Mouse (Mus musculus): ENCODE data around the gene Bnip3. TPM values are rescaled to one million over a fixed set of nuclear protein-coding genes. Genes with fewer than 3 reads are reported as not detected.

The Bnip3 gene
- polyA plus RNA-seq (2014; fragmentation: Nextera tagmentation; extraction: Ambion mirVana), result 126 and 143 TPM in 2 replicates

GRCm38 (mm10) chr7:138909277-138910192, at the start of gene Bnip3:
Bnip3 (minus strand) TSS chr7:138909519.
- ATAC-seq (ENCODE audit: low read depth), result peak; percentile 93
- Histone ChIP-seq H3K36me3 (ENCODE audit: control insufficient read depth, insufficient read depth, low read length) (no peaks in the 10 kb centered on the region), H3K9me3 (ENCODE audit: control insufficient read depth, low read length) (no peaks in the 10 kb centered on the region), H3K27ac (ENCODE audit: low read depth, low read length) (peak within 1 kb of the TSS; percentile 58; the same call in 1 of the 2 replicates), H3K4me2 (ENCODE audit: low read depth, low read length) (peak within 1 kb of the TSS; percentile 75), H3K9ac (replicated peaks; ENCODE audit: low read depth, low read length) (peak within 1 kb of the TSS; percentile 64), H3K4me3 (ENCODE audit: low read depth, low read length) (peak within 1 kb of the TSS; percentile 49), H3K27me3 (ENCODE audit: control insufficient read depth, insufficient read depth, low read length) (no peaks in the 10 kb centered on the region), H3K4me1 (ENCODE audit: control insufficient read depth, insufficient read depth, low read length) (peaks cover 7% of the 10 kb centered on the region; the same call in 1 of the 2 replicates)
- WGBS, result under 1% methylated on average over 64 of the region's 66 CpGs

GRCm38 (mm10) chr7:138957106-138957505, 47.8 kb upstream of the Bnip3 start:
- no peaks in the 10 kb centered on the region for H3K36me3 ChIP-seq (ENCODE audit: control insufficient read depth, insufficient read depth, low read length)
- no peaks in the 10 kb centered on the region for H3K27me3 ChIP-seq (ENCODE audit: control insufficient read depth, insufficient read depth, low read length)
- WGBS, result 85% methylated on average over 6 of the region's 6 CpGs
- no peaks in the 10 kb centered on the region for H3K4me1 ChIP-seq (ENCODE audit: control insufficient read depth, insufficient read depth, low read length)
- H3K9ac ChIP-seq (replicated peaks; ENCODE audit: low read depth, low read length), result no peak overlapping the region
- no peak overlapping the region for H3K27ac ChIP-seq (ENCODE audit: low read depth, low read length)
- no peak for ATAC-seq (ENCODE audit: low read depth)
- no peak overlapping the region for H3K4me3 ChIP-seq (ENCODE audit: low read depth, low read length)
- no peaks in the 10 kb centered on the region for H3K9me3 ChIP-seq (ENCODE audit: control insufficient read depth, low read length)
- no peak overlapping the region for H3K4me2 ChIP-seq (ENCODE audit: low read depth, low read length)

- ATAC-seq (ENCODE audit: low read depth), result no peak
- WGBS, result 89% methylated on average over 7 of the region's 7 CpGs
Observed at GRCm38 (mm10) chr7:138955787-138956186, 46.5 kb upstream of the Bnip3 start.

GRCm38 (mm10) chr7:138948309-138948708, 39.0 kb upstream of the Bnip3 start:
- Histone ChIP-seq H3K27me3 (ENCODE audit: control insufficient read depth, insufficient read depth, low read length) (no peaks in the 10 kb centered on the region), H3K4me2 (ENCODE audit: low read depth, low read length) (no peak overlapping the region), H3K36me3 (ENCODE audit: control insufficient read depth, insufficient read depth, low read length) (no peaks in the 10 kb centered on the region), H3K27ac (ENCODE audit: low read depth, low read length) (no peak overlapping the region), H3K9ac (replicated peaks; ENCODE audit: low read depth, low read length) (no peak overlapping the region), H3K9me3 (ENCODE audit: control insufficient read depth, low read length) (no peaks in the 10 kb centered on the region), H3K4me3 (ENCODE audit: low read depth, low read length) (no peak overlapping the region), H3K4me1 (ENCODE audit: control insufficient read depth, insufficient read depth, low read length) (no peaks in the 10 kb centered on the region)
- WGBS, result 9% methylated on average over 8 of the region's 8 CpGs
- no peak for ATAC-seq (ENCODE audit: low read depth)

More at GRCm38 (mm10) chr7:138955787-138956186, 46.5 kb upstream of the Bnip3 start:
- H3K27ac ChIP-seq (ENCODE audit: low read depth, low read length), result no peak overlapping the region
- no peaks in the 10 kb centered on the region for H3K4me1 ChIP-seq (ENCODE audit: control insufficient read depth, insufficient read depth, low read length)
- H3K36me3 ChIP-seq (ENCODE audit: control insufficient read depth, insufficient read depth, low read length), result no peaks in the 10 kb centered on the region
- no peaks in the 10 kb centered on the region for H3K27me3 ChIP-seq (ENCODE audit: control insufficient read depth, insufficient read depth, low read length)
- no peak overlapping the region for H3K9ac ChIP-seq (replicated peaks; ENCODE audit: low read depth, low read length)
- no peaks in the 10 kb centered on the region for H3K9me3 ChIP-seq (ENCODE audit: control insufficient read depth, low read length)
- no peak overlapping the region for H3K4me3 ChIP-seq (ENCODE audit: low read depth, low read length)
- no peak overlapping the region for H3K4me2 ChIP-seq (ENCODE audit: low read depth, low read length)

GRCm38 (mm10) chr7:138947741-138948140, 38.4 kb upstream of the Bnip3 start:
- H3K9me3 ChIP-seq (ENCODE audit: control insufficient read depth, low read length), result no peaks in the 10 kb centered on the region
- H3K27me3 ChIP-seq (ENCODE audit: control insufficient read depth, insufficient read depth, low read length), result no peaks in the 10 kb centered on the region; the same call in 1 of the 2 replicates
- H3K4me1 ChIP-seq (ENCODE audit: control insufficient read depth, insufficient read depth, low read length), result no peaks in the 10 kb centered on the region
- no peak overlapping the region for H3K27ac ChIP-seq (ENCODE audit: low read depth, low read length)
- no peak overlapping the region for H3K4me3 ChIP-seq (ENCODE audit: low read depth, low read length)
- ATAC-seq (ENCODE audit: low read depth), result no peak
- no peak overlapping the region for H3K9ac ChIP-seq (replicated peaks; ENCODE audit: low read depth, low read length)
- no peak overlapping the region for H3K4me2 ChIP-seq (ENCODE audit: low read depth, low read length)
- 79% methylated on average over 8 of the region's 8 CpGs for WGBS
- H3K36me3 ChIP-seq (ENCODE audit: control insufficient read depth, insufficient read depth, low read length), result no peaks in the 10 kb centered on the region

- WGBS, result 73% methylated on average over 3 of the region's 3 CpGs
- no peak overlapping the region for H3K9ac ChIP-seq (replicated peaks; ENCODE audit: low read depth, low read length)
- H3K4me2 ChIP-seq (ENCODE audit: low read depth, low read length), result no peak overlapping the region
- H3K4me3 ChIP-seq (ENCODE audit: low read depth, low read length), result no peak overlapping the region
- peaks cover 17% of the 10 kb centered on the region for H3K27me3 ChIP-seq (ENCODE audit: control insufficient read depth, insufficient read depth, low read length)
- H3K27ac ChIP-seq (ENCODE audit: low read depth, low read length), result no peak overlapping the region
- no peaks in the 10 kb centered on the region for H3K9me3 ChIP-seq (ENCODE audit: control insufficient read depth, low read length)
- no peak for ATAC-seq (ENCODE audit: low read depth)
- no peaks in the 10 kb centered on the region for H3K4me1 ChIP-seq (ENCODE audit: control insufficient read depth, insufficient read depth, low read length)
- no peaks in the 10 kb centered on the region for H3K36me3 ChIP-seq (ENCODE audit: control insufficient read depth, insufficient read depth, low read length)
Observed at GRCm38 (mm10) chr7:138945668-138946067, 36.3 kb upstream of the Bnip3 start.

- peak overlapping the region; percentile 85; the same call in 1 of the 2 replicates for H3K4me2 ChIP-seq (ENCODE audit: low read depth, low read length)
- H3K4me1 ChIP-seq (ENCODE audit: control insufficient read depth, insufficient read depth, low read length), result no peaks in the 10 kb centered on the region
- ATAC-seq (ENCODE audit: low read depth), result no peak
- H3K27ac ChIP-seq (ENCODE audit: low read depth, low read length), result no peak overlapping the region
- WGBS, result 96% methylated on average over 1 of the region's 1 CpGs
- H3K9me3 ChIP-seq (ENCODE audit: control insufficient read depth, low read length), result no peaks in the 10 kb centered on the region
- no peaks in the 10 kb centered on the region for H3K36me3 ChIP-seq (ENCODE audit: control insufficient read depth, insufficient read depth, low read length)
- no peak overlapping the region for H3K9ac ChIP-seq (replicated peaks; ENCODE audit: low read depth, low read length)
- H3K27me3 ChIP-seq (ENCODE audit: control insufficient read depth, insufficient read depth, low read length), result peaks cover 32% of the 10 kb centered on the region
- H3K4me3 ChIP-seq (ENCODE audit: low read depth, low read length), result no peak overlapping the region
Observed at GRCm38 (mm10) chr7:138942301-138942700, 33.0 kb upstream of the Bnip3 start.

GRCm38 (mm10) chr7:138941571-138941970, 32.3 kb upstream of the Bnip3 start:
- WGBS, result 26% methylated on average over 5 of the region's 5 CpGs
- H3K27me3 ChIP-seq (ENCODE audit: control insufficient read depth, insufficient read depth, low read length), result peaks cover 32% of the 10 kb centered on the region
- H3K27ac ChIP-seq (ENCODE audit: low read depth, low read length), result 0 out of 2 replicates have a peak overlapping the region, but pooled peaks have one; percentile 22

More at GRCm38 (mm10) chr7:138941571-138941970, 32.3 kb upstream of the Bnip3 start:
- Histone ChIP-seq H3K36me3 (ENCODE audit: control insufficient read depth, insufficient read depth, low read length) (no peaks in the 10 kb centered on the region), H3K9me3 (ENCODE audit: control insufficient read depth, low read length) (no peaks in the 10 kb centered on the region), H3K9ac (replicated peaks; ENCODE audit: low read depth, low read length) (peak overlapping the region; percentile 68), H3K4me3 (ENCODE audit: low read depth, low read length) (peak overlapping the region; percentile 54), H3K4me2 (ENCODE audit: low read depth, low read length) (peak overlapping the region; percentile 85), H3K4me1 (ENCODE audit: control insufficient read depth, insufficient read depth, low read length) (no peaks in the 10 kb centered on the region)
- ATAC-seq (ENCODE audit: low read depth), result no peak
